Mouse (Mus musculus) embryonic fibroblast, embryonic 13.5 days (primary cell): ENCODE measurements around the gene Comtd1. TPM values are rescaled to one million over a fixed set of nuclear protein-coding genes. Genes with fewer than 3 reads are reported as not detected.

ENCODE experiments used
- H3K27ac ChIP-seq: 2 replicates; pipeline ENCODE4 v1.5.1; 2012; ENCODE audit warnings: low read length, control low read depth, inconsistent platforms; ENCODE audit not compliant: insufficient read depth
- H3K4me1 ChIP-seq: 2 replicates; pipeline ENCODE4 v1.6.1; 2011; ENCODE audit warnings: low read length; ENCODE audit not compliant: control insufficient read depth, insufficient read depth
- H3K4me3 ChIP-seq: 2 replicates; pipeline ENCODE4 v1.5.1; 2011; ENCODE audit warnings: mild to moderate bottlenecking, control low read depth, low read length; ENCODE audit not compliant: insufficient read depth
- CTCF ChIP-seq: IDR thresholded peaks from 2 replicates; pipeline ENCODE4 v1.5.1; 2011; ENCODE audit warnings: mild to moderate bottlenecking, control low read depth, low read length, moderate library complexity, borderline replicate concordance; ENCODE audit not compliant: insufficient read depth
- POLR2A ChIP-seq: IDR thresholded peaks from 2 replicates; pipeline ENCODE4 v1.6.1; 2011; ENCODE audit warnings: low read depth, mild to moderate bottlenecking, control low read depth, low read length, moderate library complexity
- polyA plus RNA-seq: library from polyadenylated mRNA; stranded (reverse); fragments of >200 nt; gene quantifications from 2 replicates; pipeline ENCODE4 v1.2.4, GENCODE M21; 2011; ENCODE audit warnings: low read depth; ENCODE audit not compliant: missing spikeins, insufficient read length

Gene Comtd1
- polyA plus RNA-seq, 1 experiment = 7.3 TPM

- Histone ChIP-seq H3K4me1 (peaks cover 7% of the 10 kb centered on the region), H3K27ac (no peak overlapping the region), H3K4me3 (no peak overlapping the region)
- TF ChIP-seq POLR2A = no peak
- no peak for TF ChIP-seq CTCF
These were observed 46.1 kb downstream of the Comtd1 start for GRCm38 (mm10) chr14:21802543-21803206.

- Histone ChIP-seq H3K4me1 (peaks cover 7% of the 10 kb centered on the region), H3K27ac (no peak overlapping the region), H3K4me3 (no peak overlapping the region)
- TF ChIP-seq CTCF (no peak), POLR2A (no peak)
These were observed 47.2 kb downstream of the Comtd1 start for GRCm38 (mm10) chr14:21801624-21802023.

GRCm38 (mm10) chr14:21800641-21801040 lies 48.1 kb downstream of the Comtd1 start:
- TF ChIP-seq POLR2A (no peak), CTCF (no peak)
- H3K4me1 ChIP-seq = peaks cover 3% of the 10 kb centered on the region
- H3K27ac ChIP-seq = peak overlapping the region; percentile 10; the same call in 1 of the 2 replicates
- H3K4me3 ChIP-seq = no peak overlapping the region

Other genes starting within 250 kb of the Comtd1 start
- gene Dupd1, start 134.4 kb downstream of the Comtd1 start, polyA plus RNA-seq = not detected in 2 replicates
- 31.5 and 32.2 TPM in 2 replicates for gene Samd8, start 98.4 kb downstream of the Comtd1 start, polyA plus RNA-seq
- not detected in 2 replicates for gene Dusp13, start 97.8 kb downstream of the Comtd1 start, polyA plus RNA-seq
- 232 and 288 TPM in 2 replicates for gene Vdac2, start 23.7 kb downstream of the Comtd1 start, polyA plus RNA-seq
- gene Zfp503, start 140.6 kb upstream of the Comtd1 start, polyA plus RNA-seq = 29.8 and 34.4 TPM in 2 replicates
- gene Lrmda, start 170.7 kb upstream of the Comtd1 start, polyA plus RNA-seq = 0.63 TPM in 1 of 2 replicates, not detected in the other